Mouse (Mus musculus): ENCODE results near the gene Zkscan16. TPM values are rescaled to one million over a fixed set of nuclear protein-coding genes. Genes with fewer than 3 reads are reported as not detected.

Gene Zkscan16
- polyA plus RNA-seq, 1 experiment from 2014 or later = not detected

DNA sequence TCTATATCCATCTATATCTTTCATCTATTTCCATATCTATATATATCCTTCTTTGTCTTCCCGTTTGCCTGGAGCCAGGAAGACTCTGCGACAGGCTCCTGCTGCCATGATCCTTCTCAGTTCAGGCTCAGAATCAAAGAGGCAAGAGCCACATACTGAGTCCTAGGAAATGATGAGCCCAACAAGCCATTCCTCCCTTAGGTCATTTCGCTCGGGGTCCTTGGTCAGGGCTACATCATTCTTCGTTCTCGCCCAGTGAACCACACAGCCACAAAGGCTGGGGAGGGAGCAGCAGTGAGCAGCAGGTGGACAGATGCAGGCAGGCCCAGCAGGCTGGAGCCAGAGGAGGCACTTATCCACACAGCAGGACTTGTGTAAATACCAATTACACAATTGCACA, 38.0 kb downstream of the Zkscan16 start:
- DNase-seq (ENCODE audit: low spot score) = peak; percentile 40
- H3K27me3 ChIP-seq (replicated peaks; ENCODE audit: insufficient read depth, low read length) = no peaks in the 10 kb centered on the region
- no peaks in the 10 kb centered on the region for H3K9me3 ChIP-seq (ENCODE audit: low read length)
- no peaks in the 10 kb centered on the region; the same call in 1 of the 2 replicates for H3K36me3 ChIP-seq (ENCODE audit: insufficient read depth, low read length)
- H3K4me1 ChIP-seq (ENCODE audit: insufficient read depth, low read depth, low read length) = no peaks in the 10 kb centered on the region
- H3K4me3 ChIP-seq (ENCODE audit: low read depth, low read length) = no peak overlapping the region
- WGBS = 82% methylated on average over 6 of the region's 6 CpGs
- H3K27ac ChIP-seq (ENCODE audit: low read length) = no peak overlapping the region
- H3K9ac ChIP-seq (replicated peaks; ENCODE audit: low read depth) = no peak overlapping the region
- TF ChIP-seq CTCF (IDR thresholded peaks at IDR 0.05) = no peak
- TF ChIP-seq EP300 (IDR thresholded peaks at IDR 0.05) = no peak
- no peak; the same call in 1 of the 2 replicates for ATAC-seq
- H3K4me2 ChIP-seq (replicated peaks; ENCODE audit: low read depth, low read length) = no peak overlapping the region

DNA sequence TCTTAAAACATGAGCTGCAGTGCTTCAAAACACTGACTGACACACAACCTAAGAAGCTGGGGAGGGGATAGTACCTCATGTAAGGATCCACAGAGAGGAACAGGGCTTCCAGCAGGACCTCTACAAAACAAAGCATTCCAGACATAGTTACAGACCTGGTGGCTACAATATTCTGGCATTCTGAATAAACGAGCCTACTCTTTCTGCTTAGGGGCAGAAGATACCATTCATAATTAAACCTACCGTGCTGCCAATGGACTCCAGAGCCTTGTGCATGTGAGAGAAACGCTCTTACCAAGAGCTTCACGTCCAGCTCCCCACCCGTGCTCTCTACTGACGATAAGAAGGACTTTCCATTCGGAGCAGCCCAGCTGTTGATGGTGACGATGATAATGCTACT, 39.4 kb downstream of the Zkscan16 start:
- no peaks in the 10 kb centered on the region for H3K4me1 ChIP-seq (ENCODE audit: insufficient read depth, low read depth, low read length)
- DNase-seq (ENCODE audit: low spot score) = no peak
- H3K27me3 ChIP-seq (replicated peaks; ENCODE audit: insufficient read depth, low read length) = no peaks in the 10 kb centered on the region
- 80% methylated on average over 8 of the region's 8 CpGs for WGBS
- H3K4me2 ChIP-seq (replicated peaks; ENCODE audit: low read depth, low read length) = no peak overlapping the region
- no peaks in the 10 kb centered on the region for H3K36me3 ChIP-seq (ENCODE audit: insufficient read depth, low read length)
- H3K4me3 ChIP-seq (ENCODE audit: low read depth, low read length) = no peak overlapping the region
- no peaks in the 10 kb centered on the region for H3K9me3 ChIP-seq (ENCODE audit: low read length)
- TF ChIP-seq CTCF (IDR thresholded peaks at IDR 0.05) (no peak), EP300 (IDR thresholded peaks at IDR 0.05) (no peak)
- no peak overlapping the region for H3K27ac ChIP-seq (ENCODE audit: low read length)
- H3K9ac ChIP-seq (replicated peaks; ENCODE audit: low read depth) = no peak overlapping the region
- no peak for ATAC-seq

DNA sequence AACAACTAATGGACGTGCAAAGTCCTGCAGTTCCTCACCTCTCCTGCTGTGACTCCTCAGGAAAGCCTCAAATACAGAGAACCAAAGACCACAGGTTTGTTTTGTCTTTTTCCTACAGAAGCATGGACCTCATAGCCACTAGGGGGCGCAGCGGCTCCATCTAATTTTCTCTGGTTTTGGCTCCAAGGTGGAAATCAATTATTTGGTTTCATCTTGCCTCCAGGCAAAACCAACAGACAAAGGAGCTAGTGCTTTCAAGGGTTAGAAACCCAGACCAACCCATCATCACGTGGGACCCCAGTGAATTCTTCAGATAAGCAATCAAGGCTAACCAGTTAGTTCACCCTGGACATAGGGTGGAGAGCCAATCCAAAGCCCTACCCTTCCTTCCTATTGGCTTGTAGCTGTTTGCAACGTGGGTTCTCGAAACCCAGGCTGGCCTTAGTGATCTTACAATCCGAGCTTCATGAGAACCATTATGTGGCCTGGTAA, 41.8 kb downstream of the Zkscan16 start:
- WGBS = 9% methylated on average over 7 of the region's 7 CpGs
- Histone ChIP-seq H3K9me3 (ENCODE audit: low read length) (no peaks in the 10 kb centered on the region), H3K27me3 (replicated peaks; ENCODE audit: insufficient read depth, low read length) (no peaks in the 10 kb centered on the region), H3K9ac (replicated peaks; ENCODE audit: low read depth) (no peak overlapping the region), H3K36me3 (ENCODE audit: insufficient read depth, low read length) (no peaks in the 10 kb centered on the region), H3K4me3 (ENCODE audit: low read depth, low read length) (no peak overlapping the region), H3K4me1 (ENCODE audit: insufficient read depth, low read depth, low read length) (no peaks in the 10 kb centered on the region), H3K27ac (ENCODE audit: low read length) (no peak overlapping the region), H3K4me2 (replicated peaks; ENCODE audit: low read depth, low read length) (peak overlapping the region; percentile 6; the same call in 1 of the 2 replicates)
- DNase-seq (ENCODE audit: low spot score) = peak; percentile 86
- peak; percentile 86 for ATAC-seq
- TF ChIP-seq EP300 (IDR thresholded peaks at IDR 0.05) (peak; percentile 25; the same call in 1 of the 2 replicates), CTCF (IDR thresholded peaks at IDR 0.05) (peak; percentile 88)

DNA sequence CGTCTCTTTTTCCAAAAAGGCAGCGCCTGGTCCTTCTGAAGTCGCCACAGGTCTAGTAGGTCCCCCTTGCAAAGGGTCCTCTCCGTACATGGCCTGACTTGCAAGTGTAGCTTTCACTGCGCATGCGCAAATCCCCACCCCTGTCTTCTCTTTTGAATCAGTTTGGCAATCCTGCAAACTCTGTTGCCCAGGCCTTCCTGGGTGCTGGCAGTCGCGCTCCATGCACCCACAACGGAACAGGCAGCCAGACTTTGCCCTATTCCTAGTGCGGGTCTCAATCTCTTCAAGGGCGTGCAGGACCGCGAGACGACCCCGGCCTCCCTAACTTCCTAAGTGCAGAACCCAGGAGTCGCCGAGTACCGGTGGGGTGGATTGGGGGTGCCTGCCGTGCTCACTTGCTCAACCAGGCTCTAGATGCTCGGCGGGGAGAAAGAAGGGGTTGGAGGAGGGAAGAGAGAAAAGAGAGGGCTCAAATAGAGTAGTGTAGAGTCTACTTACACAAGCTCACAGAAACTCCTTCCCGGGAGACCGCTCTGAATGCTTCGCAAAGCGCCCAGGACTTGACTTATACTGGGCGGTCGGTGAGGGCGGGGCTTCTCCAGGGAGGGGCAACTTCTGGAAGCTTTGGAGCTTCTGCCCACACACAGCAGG, 43.2 kb downstream of the Zkscan16 start, which contains the start of gene Ptgr1:
Ptgr1 (minus strand) TSS at position 580 of the 651 bp plus-strand sequence.
- 0 out of 2 replicates have a peak within 1 kb of the TSS, but pooled peaks have one; percentile 24 for H3K9ac ChIP-seq (replicated peaks; ENCODE audit: low read depth)
- H3K27ac ChIP-seq (ENCODE audit: low read length) = peak within 1 kb of the TSS; percentile 39
- WGBS = 3% methylated on average over 28 of the region's 28 CpGs
- DNase-seq (ENCODE audit: low spot score) (peak; percentile 86), ATAC-seq (peak; percentile 67)
- TF ChIP-seq CTCF (IDR thresholded peaks at IDR 0.05) (no peak), EP300 (IDR thresholded peaks at IDR 0.05) (no peak)
- H3K4me1 ChIP-seq (ENCODE audit: insufficient read depth, low read depth, low read length) = no peaks in the 10 kb centered on the region
- H3K36me3 ChIP-seq (ENCODE audit: insufficient read depth, low read length) = no peaks in the 10 kb centered on the region
- H3K4me3 ChIP-seq (ENCODE audit: low read depth, low read length) = peak within 1 kb of the TSS; percentile 56
- peak within 1 kb of the TSS; percentile 86 for H3K4me2 ChIP-seq (replicated peaks; ENCODE audit: low read depth, low read length)
- no peaks in the 10 kb centered on the region for H3K9me3 ChIP-seq (ENCODE audit: low read length)
- no peaks in the 10 kb centered on the region for H3K27me3 ChIP-seq (replicated peaks; ENCODE audit: insufficient read depth, low read length)

DNA sequence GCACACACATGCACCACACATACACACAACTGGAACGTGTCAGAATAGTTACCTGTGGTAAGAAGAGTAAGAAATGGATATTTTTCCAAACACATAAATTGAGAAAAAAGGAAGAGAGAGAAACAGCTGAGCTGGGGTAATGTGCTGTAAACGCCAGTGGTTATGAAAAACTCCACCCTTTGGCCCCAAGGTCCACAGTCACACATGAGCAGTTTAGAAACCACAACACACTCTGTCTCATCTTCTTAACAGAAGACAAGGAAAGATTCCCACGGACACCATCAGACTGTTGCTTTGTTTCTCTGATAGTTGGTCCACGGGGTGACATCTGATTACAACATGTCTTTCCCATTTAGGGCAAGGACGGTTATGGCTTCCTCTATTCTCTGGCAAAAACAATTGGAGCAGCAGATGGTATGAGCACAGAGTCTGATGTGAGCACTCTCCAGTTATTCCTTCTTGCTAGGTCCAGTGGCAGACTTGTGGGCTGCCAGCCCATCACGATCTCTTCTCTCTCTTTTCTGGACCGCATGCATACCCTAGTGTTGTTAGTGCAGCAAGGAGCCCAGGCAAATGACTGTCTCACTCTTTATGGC, 46.0 kb downstream of the Zkscan16 start:
- 72% methylated on average over 7 of the region's 7 CpGs for WGBS
- H3K9me3 ChIP-seq (ENCODE audit: low read length) = no peaks in the 10 kb centered on the region

DNA sequence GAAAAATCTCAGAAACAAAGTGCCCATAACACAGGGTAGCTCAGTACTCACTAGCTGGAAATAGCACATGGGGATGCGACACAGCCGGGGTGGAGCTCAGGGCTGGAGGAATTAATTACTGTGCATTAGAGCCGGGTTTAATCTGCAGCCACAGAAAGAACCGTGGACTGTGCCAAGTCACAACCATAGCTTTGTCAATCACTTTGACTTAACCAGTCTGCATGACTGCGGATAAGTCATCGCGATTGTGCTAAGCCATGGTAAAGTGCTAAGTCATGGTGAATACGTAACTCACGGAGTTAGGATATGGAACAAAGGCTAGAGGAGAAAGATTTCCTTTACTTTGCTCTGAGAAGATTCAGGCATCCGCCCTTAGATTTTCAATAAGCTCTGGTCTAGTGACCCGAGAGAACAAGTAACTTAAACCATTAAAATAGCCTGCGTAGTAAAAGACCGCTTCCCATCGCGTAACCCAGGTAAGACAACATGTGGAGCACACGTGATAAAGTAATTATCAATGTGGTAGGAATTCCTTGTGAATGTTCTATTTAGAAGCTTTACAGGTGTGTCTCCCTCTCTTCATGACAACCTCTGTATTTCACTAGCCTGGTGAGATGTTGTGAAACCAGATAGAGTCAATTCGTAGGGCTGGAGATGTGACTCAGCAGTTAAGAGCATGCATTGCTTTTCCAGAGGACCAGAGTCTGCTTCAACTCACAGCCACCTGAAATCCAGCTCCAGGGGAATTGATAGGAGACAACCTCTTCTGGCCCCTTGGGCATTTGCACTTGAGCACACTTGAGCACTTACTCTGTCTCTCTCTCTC, 47.4 kb downstream of the Zkscan16 start:
- H3K4me1 ChIP-seq (ENCODE audit: insufficient read depth, low read depth, low read length) = no peaks in the 10 kb centered on the region
- TF ChIP-seq CTCF (IDR thresholded peaks at IDR 0.05) (no peak), EP300 (IDR thresholded peaks at IDR 0.05) (no peak)
- WGBS = 80% methylated on average over 17 of the region's 17 CpGs
- no peak overlapping the region for H3K4me3 ChIP-seq (ENCODE audit: low read depth, low read length)
- DNase-seq (ENCODE audit: low spot score) (peak; percentile 59), ATAC-seq (no peak)
- no peak overlapping the region for H3K9ac ChIP-seq (replicated peaks; ENCODE audit: low read depth)
- H3K27ac ChIP-seq (ENCODE audit: low read length) = no peak overlapping the region
- H3K36me3 ChIP-seq (ENCODE audit: insufficient read depth, low read length) = no peaks in the 10 kb centered on the region
- no peaks in the 10 kb centered on the region for H3K27me3 ChIP-seq (replicated peaks; ENCODE audit: insufficient read depth, low read length)
- no peak overlapping the region for H3K4me2 ChIP-seq (replicated peaks; ENCODE audit: low read depth, low read length)
- H3K9me3 ChIP-seq (ENCODE audit: low read length) = no peaks in the 10 kb centered on the region

More for the DNA sequence above, 46.0 kb downstream of the Zkscan16 start:
- no peak for DNase-seq (ENCODE audit: low spot score)
- Histone ChIP-seq H3K36me3 (ENCODE audit: insufficient read depth, low read length) (no peaks in the 10 kb centered on the region), H3K9ac (replicated peaks; ENCODE audit: low read depth) (no peak overlapping the region), H3K27ac (ENCODE audit: low read length) (no peak overlapping the region), H3K4me3 (ENCODE audit: low read depth, low read length) (no peak overlapping the region), H3K4me2 (replicated peaks; ENCODE audit: low read depth, low read length) (no peak overlapping the region), H3K27me3 (replicated peaks; ENCODE audit: insufficient read depth, low read length) (no peaks in the 10 kb centered on the region), H3K4me1 (ENCODE audit: insufficient read depth, low read depth, low read length) (no peaks in the 10 kb centered on the region)
- ATAC-seq = no peak
- TF ChIP-seq EP300 (IDR thresholded peaks at IDR 0.05) (no peak), CTCF (IDR thresholded peaks at IDR 0.05) (no peak)
